Mouse (Mus musculus) heart, postnatal 0 days (tissue): ENCODE data around the gene Nup205.

ENCODE experiments used
- CTCF ChIP-seq: IDR thresholded peaks from 2 replicates; pipeline ENCODE4 v1.5.1; 2016; ENCODE audit warnings: antibody characterized with exemption, control low read depth, low read depth
- EP300 ChIP-seq: IDR thresholded peaks from 2 replicates; pipeline ENCODE4 v1.6.1; 2016; ENCODE audit warnings: antibody characterized with exemption, low read depth

GRCm38 (mm10) chr6:35176979-35177649 lies at the start of gene Nup205:
- TF ChIP-seq CTCF: no peak
- no peak for TF ChIP-seq EP300
